Mouse (Mus musculus) liver, adult 2 months (tissue): Measurements from ENCODE around the gene Onecut3.

Source experiments
- CTCF ChIP-seq: fragments of 200-500 bp; IDR thresholded peaks from 2 replicates; pipeline ENCODE4 v1.5.1; 2011; ENCODE audit warnings: low read depth, low read length, control low read depth
- POLR2A ChIP-seq: fragments of 200-500 bp; IDR thresholded peaks from 2 replicates; pipeline ENCODE4 v1.6.1; 2011; ENCODE audit warnings: low read length, control low read depth; ENCODE audit not compliant: insufficient read depth; ENCODE audit errors: extremely low read depth

DNA sequence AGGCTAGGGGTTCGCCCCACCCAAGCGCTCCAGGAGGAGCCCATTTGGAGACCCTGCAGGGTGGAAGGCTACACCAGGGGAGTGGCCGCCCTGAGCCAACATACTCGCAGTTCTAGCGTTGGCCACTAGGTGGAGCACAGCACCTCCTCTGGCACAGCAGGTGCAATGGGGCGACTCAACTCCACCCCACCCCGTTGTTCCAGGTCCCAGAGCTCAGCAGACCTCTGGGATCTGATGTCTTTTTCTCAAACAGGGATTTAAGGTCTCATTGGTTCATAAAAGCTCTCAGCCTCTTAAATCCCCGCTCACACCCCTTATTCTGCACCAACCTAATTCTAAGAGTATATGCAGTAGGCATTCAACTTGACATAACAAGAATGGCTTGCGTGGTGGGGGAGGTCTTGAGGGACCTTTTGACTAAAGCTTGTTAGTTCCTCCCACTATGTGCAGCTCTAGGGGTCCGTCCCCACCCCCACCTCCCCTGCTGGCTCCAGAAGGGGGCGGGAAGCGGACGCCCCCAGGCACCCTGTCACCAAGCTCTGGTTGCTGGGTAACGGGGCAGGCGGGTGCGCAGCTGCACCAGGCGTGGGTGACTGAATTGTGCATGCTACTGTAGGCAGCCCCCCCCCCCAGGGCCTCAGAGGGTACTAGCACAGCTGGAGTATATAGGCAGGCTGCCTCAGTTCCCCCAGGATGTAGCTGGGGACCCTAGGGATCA is 71.9 kb downstream of the Onecut3 start:
- TF ChIP-seq CTCF (peak; percentile 98), POLR2A (no peak)
